Mouse (Mus musculus): ENCODE data around the gene Tmem56. TPM values are rescaled to one million over a fixed set of nuclear protein-coding genes. Genes with fewer than 3 reads are reported as not detected.

The Tmem56 gene
- polyA plus RNA-seq, 1 experiment, result 0.18 TPM

DNA sequence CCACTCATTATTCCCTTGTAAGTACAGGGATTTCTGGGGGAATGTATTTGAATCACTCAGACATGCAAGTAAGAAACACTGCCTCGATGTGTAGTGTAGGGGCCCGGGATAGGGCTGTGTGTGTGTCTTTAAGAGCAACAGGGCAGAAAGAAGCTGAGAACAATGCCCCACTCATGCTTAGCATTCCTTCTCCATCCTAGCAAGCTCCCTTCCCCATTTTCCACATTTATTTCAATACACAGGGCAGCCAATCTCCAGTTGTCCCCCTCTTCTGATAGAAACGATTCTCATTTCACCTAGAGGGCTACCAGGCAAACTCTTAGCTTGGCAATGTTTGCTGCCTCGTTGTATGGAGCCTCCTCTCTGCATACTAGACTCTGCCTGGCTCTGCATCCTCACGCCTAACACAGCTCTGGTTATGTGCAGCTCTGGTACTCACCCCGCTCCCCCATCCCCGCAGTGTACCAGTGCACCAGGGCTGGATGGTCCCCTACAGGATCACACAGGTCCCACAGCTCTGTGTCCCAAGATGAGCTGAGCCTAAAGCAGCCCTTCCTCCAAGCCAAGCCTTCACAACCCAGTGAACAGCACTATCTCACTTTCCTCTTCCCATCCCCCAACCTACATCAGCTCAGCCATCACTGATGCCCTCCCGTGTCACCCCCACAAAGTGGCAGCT lies 42.4 kb downstream of the Tmem56 start:
- Histone ChIP-seq H3K36me3 (ENCODE audit: control insufficient read depth, insufficient read depth, low read length) (no peaks in the 10 kb centered on the region), H3K27ac (ENCODE audit: control insufficient read depth, insufficient read depth, low read length) (no peak overlapping the region), H3K27me3 (ENCODE audit: control insufficient read depth, insufficient read depth, low read length) (no peaks in the 10 kb centered on the region), H3K4me3 (ENCODE audit: control insufficient read depth, insufficient read depth, low read length) (no peak overlapping the region), H3K4me1 (replicated peaks; ENCODE audit: control insufficient read depth, insufficient read depth, low read length) (peaks cover 2% of the 10 kb centered on the region; the same call in 1 of the 2 replicates)
- TF ChIP-seq POLR2A (IDR thresholded peaks at IDR 0.05; ENCODE audit: control insufficient read depth, extremely low read depth, insufficient read depth, low read length, poor library complexity) (no peak), CTCF (IDR thresholded peaks at IDR 0.05; ENCODE audit: borderline replicate concordance, control insufficient read depth, extremely low read depth, insufficient read depth, low read length, poor library complexity) (no peak)
- DNase-seq, result no peak
- WGBS, result 91% methylated on average over 8 of the region's 8 CpGs

DNA sequence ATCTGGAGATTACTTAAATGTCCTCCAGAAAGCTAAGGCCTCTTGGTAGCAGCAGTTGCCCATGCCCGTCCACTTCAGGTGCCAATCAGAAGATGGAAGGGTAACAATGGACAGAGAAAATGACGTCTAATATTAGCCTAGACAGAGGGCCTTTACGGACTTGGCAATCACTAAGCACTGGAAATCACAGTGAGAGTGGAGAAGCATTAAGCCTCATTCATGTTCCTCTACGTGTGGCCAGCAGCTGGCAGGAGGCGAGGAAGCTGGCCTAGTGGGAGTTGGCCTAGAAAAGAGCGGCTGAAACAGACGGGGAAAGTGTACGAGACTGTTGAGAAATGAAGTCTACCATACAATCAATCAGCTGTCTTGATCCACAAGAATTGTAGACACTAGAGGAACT lies 43.8 kb downstream of the Tmem56 start:
- Histone ChIP-seq H3K27me3 (ENCODE audit: control insufficient read depth, insufficient read depth, low read length) (no peaks in the 10 kb centered on the region), H3K4me1 (replicated peaks; ENCODE audit: control insufficient read depth, insufficient read depth, low read length) (peaks cover 7% of the 10 kb centered on the region), H3K4me3 (ENCODE audit: control insufficient read depth, insufficient read depth, low read length) (no peak overlapping the region), H3K36me3 (ENCODE audit: control insufficient read depth, insufficient read depth, low read length) (no peaks in the 10 kb centered on the region), H3K27ac (ENCODE audit: control insufficient read depth, insufficient read depth, low read length) (no peak overlapping the region)
- DNase-seq, result no peak
- WGBS, result 97% methylated on average over 8 of the region's 8 CpGs
- TF ChIP-seq POLR2A (IDR thresholded peaks at IDR 0.05; ENCODE audit: control insufficient read depth, extremely low read depth, insufficient read depth, low read length, poor library complexity) (no peak), CTCF (IDR thresholded peaks at IDR 0.05; ENCODE audit: borderline replicate concordance, control insufficient read depth, extremely low read depth, insufficient read depth, low read length, poor library complexity) (no peak)

GRCm38 (mm10) chr3:121224763-121225162 lies 58.1 kb downstream of the Tmem56 start:
- WGBS, result 90% methylated on average over 8 of the region's 8 CpGs
- Histone ChIP-seq H3K4me3 (ENCODE audit: control insufficient read depth, insufficient read depth, low read length) (no peak overlapping the region), H3K27ac (ENCODE audit: control insufficient read depth, insufficient read depth, low read length) (no peak overlapping the region), H3K36me3 (ENCODE audit: control insufficient read depth, insufficient read depth, low read length) (no peaks in the 10 kb centered on the region), H3K27me3 (ENCODE audit: control insufficient read depth, insufficient read depth, low read length) (no peaks in the 10 kb centered on the region), H3K4me1 (replicated peaks; ENCODE audit: control insufficient read depth, insufficient read depth, low read length) (peaks cover 4% of the 10 kb centered on the region; the same call in 1 of the 2 replicates)
- no peak for DNase-seq
- TF ChIP-seq POLR2A (IDR thresholded peaks at IDR 0.05; ENCODE audit: control insufficient read depth, extremely low read depth, insufficient read depth, low read length, poor library complexity), result no peak
- no peak for TF ChIP-seq CTCF (IDR thresholded peaks at IDR 0.05; ENCODE audit: borderline replicate concordance, control insufficient read depth, extremely low read depth, insufficient read depth, low read length, poor library complexity)

- WGBS, result 95% methylated on average over 6 of the region's 6 CpGs
- H3K4me3 ChIP-seq (ENCODE audit: control insufficient read depth, insufficient read depth, low read length), result no peak overlapping the region
- no peaks in the 10 kb centered on the region for H3K27me3 ChIP-seq (ENCODE audit: control insufficient read depth, insufficient read depth, low read length)
- no peak overlapping the region for H3K27ac ChIP-seq (ENCODE audit: control insufficient read depth, insufficient read depth, low read length)
- DNase-seq, result no peak
- TF ChIP-seq POLR2A (IDR thresholded peaks at IDR 0.05; ENCODE audit: control insufficient read depth, extremely low read depth, insufficient read depth, low read length, poor library complexity) (no peak), CTCF (IDR thresholded peaks at IDR 0.05; ENCODE audit: borderline replicate concordance, control insufficient read depth, extremely low read depth, insufficient read depth, low read length, poor library complexity) (no peak)
- H3K36me3 ChIP-seq (ENCODE audit: control insufficient read depth, insufficient read depth, low read length), result no peaks in the 10 kb centered on the region
- peaks cover 6% of the 10 kb centered on the region; the same call in 1 of the 2 replicates for H3K4me1 ChIP-seq (replicated peaks; ENCODE audit: control insufficient read depth, insufficient read depth, low read length)
Measured at GRCm38 (mm10) chr3:121224185-121224584, 58.7 kb downstream of the Tmem56 start.

- 90% methylated on average over 7 of the region's 7 CpGs for WGBS
- no peak overlapping the region for H3K4me3 ChIP-seq (ENCODE audit: control insufficient read depth, insufficient read depth, low read length)
- H3K36me3 ChIP-seq (ENCODE audit: control insufficient read depth, insufficient read depth, low read length), result no peaks in the 10 kb centered on the region
- DNase-seq, result no peak
- H3K4me1 ChIP-seq (replicated peaks; ENCODE audit: control insufficient read depth, insufficient read depth, low read length), result peaks cover 17% of the 10 kb centered on the region
- H3K27me3 ChIP-seq (ENCODE audit: control insufficient read depth, insufficient read depth, low read length), result no peaks in the 10 kb centered on the region
- H3K27ac ChIP-seq (ENCODE audit: control insufficient read depth, insufficient read depth, low read length), result no peak overlapping the region
- no peak for TF ChIP-seq CTCF (IDR thresholded peaks at IDR 0.05; ENCODE audit: borderline replicate concordance, control insufficient read depth, extremely low read depth, insufficient read depth, low read length, poor library complexity)
- TF ChIP-seq POLR2A (IDR thresholded peaks at IDR 0.05; ENCODE audit: control insufficient read depth, extremely low read depth, insufficient read depth, low read length, poor library complexity), result no peak
Measured at GRCm38 (mm10) chr3:121221987-121222386, 60.9 kb downstream of the Tmem56 start.

DNA sequence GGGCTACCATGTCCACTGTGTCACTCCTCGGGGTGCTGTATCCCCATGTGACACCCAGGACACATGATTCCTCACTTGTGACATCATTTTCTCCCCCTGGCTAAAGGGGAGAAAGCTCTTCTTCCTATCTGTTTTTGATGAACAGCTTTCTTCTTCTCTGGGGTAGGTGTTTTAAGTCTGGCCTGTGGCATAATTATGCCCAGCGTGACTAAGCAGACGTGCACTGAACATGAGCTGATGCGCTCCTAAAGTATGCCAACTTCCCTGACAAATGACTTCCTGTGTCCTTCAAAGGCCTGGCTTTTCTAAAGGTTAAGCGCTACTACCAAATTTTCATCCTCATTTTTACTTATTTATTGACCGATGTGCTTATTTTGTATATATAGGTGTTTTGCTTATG lies 65.9 kb downstream of the Tmem56 start:
- H3K36me3 ChIP-seq (ENCODE audit: control insufficient read depth, insufficient read depth, low read length), result no peaks in the 10 kb centered on the region
- H3K4me3 ChIP-seq (ENCODE audit: control insufficient read depth, insufficient read depth, low read length), result no peak overlapping the region
- TF ChIP-seq POLR2A (IDR thresholded peaks at IDR 0.05; ENCODE audit: control insufficient read depth, extremely low read depth, insufficient read depth, low read length, poor library complexity) (no peak), CTCF (IDR thresholded peaks at IDR 0.05; ENCODE audit: borderline replicate concordance, control insufficient read depth, extremely low read depth, insufficient read depth, low read length, poor library complexity) (no peak)
- WGBS, result 95% methylated on average over 6 of the region's 6 CpGs
- no peaks in the 10 kb centered on the region for H3K27me3 ChIP-seq (ENCODE audit: control insufficient read depth, insufficient read depth, low read length)
- no peak overlapping the region for H3K27ac ChIP-seq (ENCODE audit: control insufficient read depth, insufficient read depth, low read length)
- DNase-seq, result no peak
- H3K4me1 ChIP-seq (replicated peaks; ENCODE audit: control insufficient read depth, insufficient read depth, low read length), result peaks cover 28% of the 10 kb centered on the region
